Mouse (Mus musculus) lung, adult 2 months (tissue): Measurements from ENCODE around the gene Slc51a.

ENCODE experiments used
- CTCF ChIP-seq: fragments of 200-500 bp; IDR thresholded peaks from 2 replicates; pipeline ENCODE4 v1.5.1; 2011; ENCODE audit warnings: mild to moderate bottlenecking, low read length, control low read depth; ENCODE audit not compliant: insufficient read depth
- POLR2A ChIP-seq: fragments of 200-500 bp; IDR thresholded peaks from 2 replicates; pipeline ENCODE4 v1.6.1; 2011; ENCODE audit warnings: low read depth, mild to moderate bottlenecking, control low read depth, low read length, borderline replicate concordance; ENCODE audit errors: extremely low read depth

DNA sequence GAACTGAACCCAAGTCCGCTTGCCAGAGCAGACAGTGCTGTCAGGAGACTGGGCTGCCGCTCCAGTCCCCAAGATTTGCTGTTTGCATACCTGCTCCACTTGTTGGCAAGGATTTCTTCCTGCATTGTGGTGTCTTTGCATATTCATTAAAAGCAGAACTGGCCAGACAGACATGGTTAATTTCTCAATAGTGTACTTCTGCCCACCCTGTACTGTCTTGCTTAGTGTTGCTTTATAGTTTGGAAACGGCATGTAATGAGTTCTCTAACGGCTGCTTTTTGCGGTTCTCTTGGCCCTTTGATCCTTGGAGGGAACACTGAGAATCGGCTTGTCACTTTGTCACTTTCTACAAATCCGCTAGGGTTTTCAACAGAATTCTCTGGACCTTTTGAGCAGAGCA is 13.8 kb upstream of the Slc51a start:
- TF ChIP-seq CTCF (no peak), POLR2A (no peak)
